Mouse (Mus musculus) C2C12 (cell line): ENCODE measurements around the gene Dot1l.

Source experiments
- CTCF ChIP-seq: IDR thresholded peaks from one replicate; pipeline ENCODE4 v1.5.1; 2011; ENCODE audit not compliant: control insufficient read depth, insufficient read depth, insufficient read length
- MYOD1 ChIP-seq: IDR thresholded peaks from one replicate; pipeline ENCODE4 v1.6.1; 2011; ENCODE audit warnings: low read depth; ENCODE audit not compliant: control insufficient read depth, insufficient read length
- USF1 ChIP-seq: IDR thresholded peaks from one replicate; pipeline ENCODE4 v1.6.1; 2011; ENCODE audit warnings: low read depth, mild to moderate bottlenecking, control low read depth, moderate library complexity

DNA sequence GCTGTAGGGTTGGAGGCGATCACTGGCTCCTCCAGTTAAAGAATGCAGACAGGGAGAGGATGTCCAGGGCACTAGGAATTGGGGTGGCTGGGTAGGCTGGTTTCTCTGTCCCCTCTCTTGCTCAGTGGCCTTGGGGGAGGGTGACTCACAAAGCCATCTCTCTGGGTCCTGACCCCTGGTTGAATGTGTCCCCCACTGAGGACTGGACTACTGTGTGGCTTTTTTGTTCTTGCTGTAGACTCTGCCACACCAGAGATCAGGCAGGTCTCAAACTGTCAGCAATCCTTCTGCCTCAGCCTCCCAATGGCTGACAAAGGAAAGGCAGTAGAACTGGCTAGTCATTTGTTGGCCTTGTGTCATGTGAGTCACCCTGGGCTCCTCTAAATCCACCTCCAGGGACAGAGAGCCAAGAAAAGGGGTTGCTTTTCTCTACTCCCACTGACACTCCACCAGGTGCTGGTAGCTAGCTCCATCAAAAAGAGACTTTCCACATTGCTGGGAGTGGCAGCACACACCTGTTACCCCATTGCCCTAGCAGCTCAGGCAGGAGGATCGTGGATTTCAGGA lies 83.4 kb downstream of the Dot1l start:
- TF ChIP-seq CTCF (no peak), MYOD1 (no peak), USF1 (no peak)
